Mouse (Mus musculus) embryonic facial prominence, embryonic 10.5 days (tissue): Measurements from ENCODE around the gene Pou2f3. TPM values are rescaled to one million over a fixed set of nuclear protein-coding genes. Genes with fewer than 3 reads are reported as not detected.
"Not testable (repeated sequence)": the region's sequence is repeated elsewhere in the genome, so short reads cannot be mapped to it uniquely, and the experiment has no call there.

Source experiments
- DNase-seq: peaks from one replicate; pipeline ENCODE4 v3.0.0-alpha.2; 2017; ENCODE audit warnings: low spot score
- H3K27ac ChIP-seq: fragments of 300-500 bp; sonication (generic); replicated peaks from 2 replicates; pipeline ENCODE4 v1.5.1; 2016; ENCODE audit warnings: mild to moderate bottlenecking
- H3K27me3 ChIP-seq: fragments of 300-500 bp; sonication (generic); replicated peaks from 2 replicates; pipeline ENCODE4 v1.6.1; 2016; ENCODE audit warnings: low read depth, mild to moderate bottlenecking; ENCODE audit not compliant: poor library complexity, severe bottlenecking
- H3K36me3 ChIP-seq: fragments of 300-500 bp; sonication (generic); replicated peaks from 2 replicates; pipeline ENCODE4 v1.6.1; 2016; ENCODE audit warnings: mild to moderate bottlenecking, moderate library complexity
- H3K4me1 ChIP-seq: fragments of 300-500 bp; sonication (generic); 2 replicates; pipeline ENCODE4 v1.6.1; 2016
- H3K4me3 ChIP-seq: fragments of 300-500 bp; sonication (generic); 2 replicates; pipeline ENCODE4 v1.5.1; 2016; ENCODE audit warnings: mild to moderate bottlenecking, moderate library complexity
- H3K9me3 ChIP-seq: fragments of 300-500 bp; sonication (generic); 2 replicates; pipeline ENCODE4 v1.6.1; 2016; ENCODE audit warnings: mild to moderate bottlenecking
- WGBS: fragments of 180-500 bp; shearing (Covaris S2); methylation state at CpG from one replicate; pipeline ENCODE4 v1.1.7; 2016; 5-methylcytosine and 5-hydroxymethylcytosine counted together
- polyA plus RNA-seq: library from polyadenylated mRNA; unstranded; fragments of >200 nt; fragmentation: Nextera tagmentation; extraction: Ambion mirVana; gene quantifications from 2 replicates; pipeline ENCODE4 v1.2.1, GENCODE M21; 2016

Gene Pou2f3
- polyA plus RNA-seq, 1 experiment from 2014 or later, result not detected

DNA sequence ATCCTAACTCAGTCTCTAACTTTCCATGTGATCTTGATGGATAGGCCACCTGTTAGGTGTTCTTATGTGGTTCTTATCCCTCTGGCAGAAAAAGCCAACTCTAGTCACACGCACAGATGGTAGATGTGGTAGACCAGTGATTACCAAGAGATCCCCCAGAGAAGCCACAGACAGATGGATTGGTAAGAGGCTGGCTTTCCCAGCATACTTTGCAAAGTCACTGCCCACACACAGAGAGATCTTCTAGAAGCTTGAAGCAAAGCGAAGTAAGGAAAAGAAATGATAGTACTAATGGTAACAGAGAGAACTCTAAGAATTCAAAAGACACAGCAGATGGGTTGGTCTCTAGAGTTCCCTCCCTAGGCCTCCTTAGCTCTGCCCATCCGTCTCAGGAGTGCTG lies 60.7 kb downstream of the Pou2f3 start:
- H3K9me3 ChIP-seq, result no peaks in the 10 kb centered on the region
- WGBS, result 80% methylated on average over 3 of the region's 3 CpGs
- no peak overlapping the region for H3K27ac ChIP-seq
- no peaks in the 10 kb centered on the region for H3K27me3 ChIP-seq
- no peak overlapping the region for H3K4me3 ChIP-seq
- no peak for DNase-seq
- H3K36me3 ChIP-seq, result no peaks in the 10 kb centered on the region
- no peaks in the 10 kb centered on the region for H3K4me1 ChIP-seq

DNA sequence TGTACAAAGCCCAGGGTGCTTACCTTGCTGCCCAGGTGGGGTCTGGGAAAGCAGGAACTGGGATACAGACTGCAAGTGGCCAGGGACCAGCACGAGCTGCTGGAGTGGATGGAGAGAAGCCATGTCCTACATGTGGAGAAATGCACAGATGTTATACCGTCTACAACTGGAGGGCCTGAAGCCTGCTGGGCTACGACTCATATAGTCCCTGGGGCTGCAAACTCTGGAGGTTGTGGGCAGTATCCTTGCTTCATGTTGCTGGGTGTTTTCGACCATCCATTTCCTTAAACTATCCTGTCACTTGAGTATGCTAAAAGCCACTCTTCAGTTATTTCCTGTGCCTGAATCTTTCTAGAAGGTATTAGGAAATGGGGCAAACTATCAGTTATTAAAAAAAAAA lies 65.0 kb downstream of the Pou2f3 start:
- H3K4me3 ChIP-seq, result no peak overlapping the region
- no peaks in the 10 kb centered on the region for H3K36me3 ChIP-seq
- DNase-seq, result no peak
- H3K9me3 ChIP-seq, result no peaks in the 10 kb centered on the region
- WGBS, result 86% methylated on average over 4 of the region's 4 CpGs
- peaks cover 10% of the 10 kb centered on the region for H3K4me1 ChIP-seq
- no peak overlapping the region for H3K27ac ChIP-seq
- no peaks in the 10 kb centered on the region for H3K27me3 ChIP-seq

DNA sequence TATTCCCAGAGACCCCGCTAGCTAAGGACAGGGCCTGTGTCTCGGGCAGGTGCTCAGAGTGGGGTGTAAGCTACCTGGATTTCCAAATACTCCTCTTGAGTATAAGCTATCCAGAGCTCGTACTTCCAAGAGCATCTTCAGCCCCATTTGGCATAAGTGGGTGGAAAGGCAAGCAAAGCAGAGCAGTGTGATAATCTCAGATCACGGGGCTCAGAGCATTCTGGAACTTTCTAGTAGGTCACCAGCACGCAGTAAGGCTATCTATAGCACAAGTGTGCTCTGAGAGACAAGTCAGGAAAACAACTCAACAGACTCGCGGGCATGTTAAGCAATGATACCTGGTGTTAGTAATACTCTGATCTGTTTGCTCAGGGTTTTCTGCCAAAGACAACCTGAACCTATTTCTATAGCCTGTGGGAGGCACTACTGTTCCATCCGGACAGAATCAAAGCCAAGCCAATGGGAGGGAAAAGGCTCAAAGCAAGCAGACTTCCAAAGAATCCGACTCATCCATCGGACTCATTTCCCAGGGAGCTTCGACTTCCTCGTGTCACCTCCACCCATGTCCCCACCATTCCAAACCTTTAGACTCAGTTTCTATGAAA lies 65.9 kb downstream of the Pou2f3 start:
- Histone ChIP-seq H3K36me3 (no peaks in the 10 kb centered on the region), H3K27ac (no peak overlapping the region), H3K9me3 (no peaks in the 10 kb centered on the region), H3K4me3 (no peak overlapping the region), H3K27me3 (0 out of 2 replicates have a peak, but pooled peaks cover under 1% of the 10 kb centered on the region), H3K4me1 (peaks cover 10% of the 10 kb centered on the region)
- no peak for DNase-seq
- WGBS, result 77% methylated on average over 12 of the region's 12 CpGs

DNA sequence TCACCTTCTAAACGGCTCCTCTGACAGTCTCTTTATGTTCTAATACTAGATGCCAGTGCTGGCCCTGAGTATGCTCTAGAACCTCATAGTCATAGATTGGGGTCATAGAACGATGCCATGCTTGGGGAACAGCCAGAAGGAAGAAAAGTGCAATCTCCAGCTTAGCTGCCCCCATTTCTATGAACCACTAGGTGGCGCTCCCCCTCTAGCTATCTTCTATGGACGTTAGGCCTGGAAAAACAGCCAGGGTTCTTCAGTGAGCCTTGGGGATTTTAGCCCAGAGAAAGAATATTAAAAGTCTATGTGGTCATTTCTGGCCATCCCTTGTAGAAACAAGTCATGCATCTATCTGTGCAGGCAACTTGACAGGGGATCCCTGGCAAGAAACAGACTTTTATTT lies 68.3 kb downstream of the Pou2f3 start:
- Histone ChIP-seq H3K4me3 (no peak overlapping the region), H3K27me3 (0 out of 2 replicates have a peak, but pooled peaks cover 4% of the 10 kb centered on the region), H3K9me3 (no peaks in the 10 kb centered on the region), H3K4me1 (peaks cover 10% of the 10 kb centered on the region), H3K36me3 (no peaks in the 10 kb centered on the region), H3K27ac (no peak overlapping the region)
- 12% methylated on average over 4 of the region's 4 CpGs for WGBS
- peak; percentile 70 for DNase-seq

DNA sequence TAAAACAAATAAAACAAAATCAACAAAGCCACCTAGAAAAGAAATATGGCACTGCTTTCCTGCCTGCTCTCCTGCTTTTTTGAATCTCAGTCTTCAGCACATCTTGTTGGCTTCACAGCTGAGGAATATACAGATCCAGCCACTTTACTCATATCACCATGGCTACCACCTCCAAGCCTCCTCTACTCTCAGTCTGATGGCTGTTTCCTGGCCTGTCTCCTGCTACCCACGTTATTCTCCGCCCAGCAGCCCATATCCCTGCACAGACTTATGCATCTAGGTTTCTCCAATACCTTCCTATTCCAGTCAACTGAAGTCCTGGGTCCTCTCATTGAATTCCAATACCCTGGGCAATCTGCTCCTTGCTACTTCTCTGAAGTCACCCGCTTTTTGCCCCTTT lies 76.6 kb downstream of the Pou2f3 start:
- WGBS, result 81% methylated on average over 3 of the region's 3 CpGs
- no peak for DNase-seq
- H3K36me3 ChIP-seq, result no peaks in the 10 kb centered on the region
- H3K27ac ChIP-seq, result no peak overlapping the region
- H3K9me3 ChIP-seq, result 0 out of 2 replicates have a peak, but pooled peaks cover 2% of the 10 kb centered on the region
- no peak overlapping the region for H3K4me3 ChIP-seq
- H3K4me1 ChIP-seq, result peaks cover 18% of the 10 kb centered on the region
- H3K27me3 ChIP-seq, result no peaks in the 10 kb centered on the region

DNA sequence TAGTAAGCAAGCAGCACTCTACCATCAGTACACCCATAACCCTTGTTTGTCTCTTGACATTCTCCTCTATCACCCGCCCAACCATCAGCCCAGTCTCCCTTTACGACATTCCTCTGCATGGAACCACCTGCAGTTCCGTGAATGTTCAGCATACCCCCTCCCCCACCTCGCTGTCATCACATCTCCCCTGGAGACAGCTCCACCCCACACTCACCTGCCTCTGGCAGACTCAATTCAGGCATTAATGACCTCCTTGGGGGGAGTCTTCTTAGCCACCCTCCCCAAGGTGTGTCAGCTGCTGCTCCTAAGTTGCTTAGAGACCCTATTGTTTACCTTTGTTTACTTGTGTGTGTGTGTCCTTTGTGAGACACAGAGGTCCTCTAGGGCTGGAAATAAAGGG lies 77.8 kb downstream of the Pou2f3 start:
- Histone ChIP-seq H3K27ac (no peak overlapping the region), H3K4me1 (peaks cover 18% of the 10 kb centered on the region), H3K4me3 (no peak overlapping the region), H3K36me3 (no peaks in the 10 kb centered on the region), H3K9me3 (0 out of 2 replicates have a peak, but pooled peaks cover 2% of the 10 kb centered on the region), H3K27me3 (no peaks in the 10 kb centered on the region)
- no peak for DNase-seq
- WGBS, result 28% methylated on average over 4 of the region's 4 CpGs

DNA sequence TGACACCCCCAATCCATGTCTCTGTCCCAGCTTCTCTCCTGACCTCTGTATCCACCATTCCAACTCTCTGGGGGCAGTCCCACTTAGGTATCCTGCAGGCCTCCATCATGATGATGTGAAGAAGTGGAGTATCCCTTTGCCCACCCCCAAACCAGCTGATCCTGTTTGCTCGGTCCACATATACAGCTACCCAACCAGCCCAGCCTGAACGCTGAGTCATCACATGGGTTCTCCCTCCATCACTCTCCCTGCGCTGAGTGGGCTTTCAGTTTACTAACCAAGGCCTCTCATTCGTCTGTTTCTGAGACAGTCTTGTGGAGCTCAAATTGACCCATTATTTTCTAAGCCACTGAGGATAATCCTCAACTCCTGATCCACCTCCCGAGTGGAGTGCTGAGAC lies 78.2 kb downstream of the Pou2f3 start:
- 80% methylated on average over 5 of the region's 5 CpGs for WGBS
- Histone ChIP-seq H3K36me3 (no peaks in the 10 kb centered on the region), H3K27ac (no peak overlapping the region), H3K9me3 (0 out of 2 replicates have a peak, but pooled peaks cover 2% of the 10 kb centered on the region), H3K4me3 (no peak overlapping the region), H3K4me1 (peaks cover 18% of the 10 kb centered on the region), H3K27me3 (no peaks in the 10 kb centered on the region)
- no peak for DNase-seq

DNA sequence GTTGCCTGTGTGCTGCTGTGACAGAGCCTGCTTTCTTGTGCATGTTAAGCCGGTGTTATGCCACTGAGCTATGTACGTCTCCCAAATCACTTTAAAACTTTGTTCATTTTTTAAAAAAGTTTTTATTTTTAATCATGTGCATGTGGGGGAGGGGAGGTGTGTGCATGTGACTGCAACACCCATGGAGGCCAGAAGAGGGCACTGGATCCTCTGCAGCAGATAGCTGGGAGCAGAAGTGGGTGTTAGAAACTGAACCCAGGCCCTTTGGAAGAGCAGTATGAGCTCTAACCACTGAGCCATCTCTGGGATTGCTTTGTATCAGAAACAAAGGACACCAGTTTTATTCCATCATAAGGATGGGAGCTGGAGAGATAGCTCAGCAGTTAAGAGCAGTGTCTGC lies 79.5 kb downstream of the Pou2f3 start:
- Histone ChIP-seq H3K27ac (no peak overlapping the region), H3K36me3 (no peaks in the 10 kb centered on the region), H3K4me1 (peaks cover 18% of the 10 kb centered on the region), H3K9me3 (0 out of 2 replicates have a peak, but pooled peaks cover 2% of the 10 kb centered on the region), H3K27me3 (no peaks in the 10 kb centered on the region), H3K4me3 (no peak overlapping the region)
- no peak for DNase-seq
- WGBS, result 94% methylated on average over 2 of the region's 2 CpGs

DNA sequence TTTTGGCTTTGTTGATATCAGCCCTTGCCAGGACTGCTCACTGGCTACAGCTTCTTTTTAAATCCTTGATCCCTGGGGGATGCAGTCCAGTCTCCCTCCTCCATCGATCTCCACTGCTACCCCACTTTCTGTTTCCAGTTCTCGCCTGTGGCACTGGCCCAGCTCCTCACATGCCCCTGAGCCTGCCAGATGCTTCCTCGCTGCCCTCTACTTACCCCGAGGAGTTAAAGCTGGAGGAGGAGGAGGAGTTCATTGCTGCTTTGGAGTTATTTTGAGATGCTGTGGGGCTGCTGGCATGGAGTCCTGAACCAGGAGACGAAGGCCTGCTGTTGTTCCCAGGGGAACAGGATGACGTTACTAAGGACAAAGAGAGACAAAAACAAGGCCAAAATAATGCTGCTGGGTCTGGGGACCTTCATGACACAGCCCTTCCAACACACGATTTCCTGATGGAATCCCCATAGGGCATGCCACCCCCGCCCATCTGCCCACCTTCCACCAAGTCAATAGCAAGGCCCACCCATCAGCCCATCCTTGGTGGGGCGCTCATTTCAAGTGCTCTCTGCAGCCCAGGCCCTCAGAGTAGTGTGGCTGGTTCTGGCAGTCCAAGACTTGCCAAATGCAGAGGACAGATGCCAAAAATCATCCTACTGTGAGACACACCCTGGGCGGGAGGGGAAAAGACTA lies 82.9 kb downstream of the Pou2f3 start:
- 0 out of 2 replicates have a peak, but pooled peaks cover 2% of the 10 kb centered on the region for H3K9me3 ChIP-seq
- no peak overlapping the region for H3K27ac ChIP-seq
- peaks cover 18% of the 10 kb centered on the region for H3K4me1 ChIP-seq
- 75% methylated on average over 10 of the region's 10 CpGs for WGBS
- no peak overlapping the region for H3K4me3 ChIP-seq
- H3K27me3 ChIP-seq, result no peaks in the 10 kb centered on the region
- no peak for DNase-seq
- H3K36me3 ChIP-seq, result no peaks in the 10 kb centered on the region

DNA sequence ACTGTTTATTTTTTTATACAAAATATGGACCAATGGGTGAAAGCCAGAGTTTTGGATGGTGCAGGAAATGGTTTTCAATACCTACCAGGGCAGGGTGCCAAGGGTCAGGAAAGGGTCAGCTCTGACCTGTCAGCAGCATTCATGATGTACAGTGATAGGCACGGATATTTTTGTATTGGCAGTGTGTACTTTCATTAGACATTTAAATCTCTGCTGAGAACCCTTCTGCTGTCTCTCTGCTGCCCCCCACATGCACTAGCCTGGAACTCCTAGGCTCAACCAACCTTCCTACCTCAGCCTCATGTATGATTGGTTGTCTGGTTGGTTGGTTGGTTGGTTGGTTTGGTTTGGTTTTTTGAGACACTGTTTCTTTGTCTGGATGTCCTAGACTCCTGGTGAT lies 87.8 kb downstream of the Pou2f3 start:
- Histone ChIP-seq H3K4me3 (no peak overlapping the region), H3K27ac (no peak overlapping the region), H3K27me3 (0 out of 2 replicates have a peak, but pooled peaks cover 3% of the 10 kb centered on the region), H3K36me3 (no peaks in the 10 kb centered on the region), H3K4me1 (no peaks in the 10 kb centered on the region), H3K9me3 (no peaks in the 10 kb centered on the region)
- no peak for DNase-seq
- WGBS, result 56% methylated on average over 1 of the region's 1 CpGs

DNA sequence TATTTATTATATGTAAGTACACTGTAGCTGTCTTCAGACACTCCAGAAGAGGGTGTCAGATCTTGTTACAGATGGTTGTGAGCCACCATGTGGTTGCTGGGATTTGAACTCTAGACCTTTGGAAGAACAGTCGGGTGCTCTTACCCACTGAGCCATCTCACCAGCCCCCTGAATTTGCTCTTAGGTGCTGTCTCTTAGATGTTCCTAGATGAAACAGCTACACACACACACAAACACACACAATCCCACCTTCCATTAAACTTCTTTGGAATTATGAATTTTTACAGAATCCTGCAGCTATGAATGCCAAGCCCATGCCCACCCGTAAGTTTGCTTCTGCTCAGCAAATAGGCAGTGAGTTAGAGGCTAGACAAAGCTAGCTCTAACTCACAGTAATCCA lies 88.2 kb downstream of the Pou2f3 start:
- H3K36me3 ChIP-seq, H3K27me3 ChIP-seq, H3K27ac ChIP-seq, H3K4me1 ChIP-seq, H3K9me3 ChIP-seq, DNase-seq, H3K4me3 ChIP-seq: not testable (repeated sequence)
- WGBS, result 87% methylated on average over 2 of the region's 2 CpGs

DNA sequence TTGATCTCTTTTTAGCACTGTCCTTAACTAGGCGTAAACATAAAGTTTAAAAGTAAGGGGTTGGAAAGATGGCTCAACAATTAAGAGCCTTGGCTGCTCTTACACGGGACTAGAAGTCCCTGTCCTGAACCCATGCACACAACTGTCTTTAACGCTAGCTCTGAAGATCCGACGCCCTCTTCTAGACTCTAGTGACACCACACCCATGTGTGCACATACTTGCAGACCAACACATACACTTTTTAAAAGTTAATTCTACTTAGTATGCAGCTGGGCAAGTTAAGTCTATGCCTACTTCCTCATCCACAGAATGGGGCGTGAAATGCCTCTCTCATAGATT lies 93.2 kb downstream of the Pou2f3 start:
- WGBS, result 86% methylated on average over 6 of the region's 6 CpGs
- DNase-seq, result no peak
- Histone ChIP-seq H3K4me3 (no peak overlapping the region), H3K36me3 (peaks cover 4% of the 10 kb centered on the region; the same call in 1 of the 2 replicates), H3K4me1 (peaks cover 18% of the 10 kb centered on the region), H3K27me3 (0 out of 2 replicates have a peak, but pooled peaks cover 4% of the 10 kb centered on the region), H3K27ac (no peak overlapping the region), H3K9me3 (no peaks in the 10 kb centered on the region)
